Mouse (Mus musculus): ENCODE measurements around the gene Ptprg.

Ptprg gene

DNA sequence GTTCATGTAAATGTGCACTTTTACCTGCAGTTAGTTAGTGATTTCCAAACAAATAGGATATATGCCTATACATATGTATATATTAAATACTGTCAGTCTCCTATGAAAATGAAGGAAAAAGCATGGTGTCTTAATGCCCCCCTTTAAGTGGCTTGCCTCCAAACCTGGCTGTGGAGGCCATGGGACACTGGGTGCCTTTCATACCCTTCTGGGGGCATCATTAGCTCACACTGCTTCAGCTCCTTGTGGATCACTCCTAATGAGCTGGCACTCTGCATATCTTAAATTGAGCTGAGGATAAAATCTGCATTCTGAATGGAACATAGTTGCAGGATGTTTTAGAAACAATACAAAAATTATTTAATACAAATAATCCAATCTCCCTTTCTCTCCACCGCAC, 136.7 kb downstream of the Ptprg start:
- DNase-seq, result no peak

DNA sequence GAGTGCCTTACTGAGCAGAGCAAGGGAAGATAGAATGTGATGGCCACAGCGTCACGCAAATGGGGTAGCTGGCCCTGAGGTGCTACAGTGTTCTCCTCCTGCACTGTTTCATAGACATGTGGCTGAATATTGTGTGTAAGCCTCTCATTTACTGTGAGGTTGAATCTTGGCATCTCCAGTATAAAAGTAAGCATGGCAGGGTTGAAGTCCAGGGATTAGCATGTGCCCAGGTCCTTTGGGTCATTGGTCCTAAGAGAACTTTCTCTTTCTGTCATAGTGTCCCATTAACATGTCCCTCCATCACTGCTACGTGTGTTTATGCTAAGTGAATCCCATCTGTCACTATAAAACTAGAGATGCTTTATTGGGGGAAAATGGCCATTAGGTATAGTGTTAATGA, 138.2 kb downstream of the Ptprg start:
- DNase-seq, result no peak

DNA sequence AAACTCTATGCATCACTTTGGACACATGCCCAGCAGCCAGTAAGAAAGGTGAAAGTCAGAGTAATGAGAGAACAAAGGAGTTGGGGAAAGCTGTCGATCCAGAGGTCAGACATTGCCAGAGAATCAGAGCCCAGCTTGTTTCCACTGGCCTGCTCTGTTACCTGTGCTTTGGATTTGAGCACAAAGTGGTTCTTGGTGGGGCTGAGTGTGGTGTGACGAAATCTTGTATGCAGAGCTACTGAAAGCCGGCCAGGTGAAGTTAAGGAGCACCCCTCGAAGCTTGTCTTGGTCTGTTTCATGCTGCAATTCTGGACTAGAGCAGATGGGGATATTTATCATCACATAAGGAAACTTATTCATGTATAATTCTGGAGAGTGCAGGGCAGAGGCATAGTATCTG, 145.5 kb downstream of the Ptprg start:
- no peak for DNase-seq

GRCm38 (mm10) chr14:11699654-11700053, 146.3 kb downstream of the Ptprg start:
- no peak for DNase-seq

GRCm38 (mm10) chr14:11701516-11702249, 148.4 kb downstream of the Ptprg start:
- DNase-seq, result no peak

GRCm38 (mm10) chr14:11702770-11703477, 149.6 kb downstream of the Ptprg start:
- no peak for DNase-seq

DNA sequence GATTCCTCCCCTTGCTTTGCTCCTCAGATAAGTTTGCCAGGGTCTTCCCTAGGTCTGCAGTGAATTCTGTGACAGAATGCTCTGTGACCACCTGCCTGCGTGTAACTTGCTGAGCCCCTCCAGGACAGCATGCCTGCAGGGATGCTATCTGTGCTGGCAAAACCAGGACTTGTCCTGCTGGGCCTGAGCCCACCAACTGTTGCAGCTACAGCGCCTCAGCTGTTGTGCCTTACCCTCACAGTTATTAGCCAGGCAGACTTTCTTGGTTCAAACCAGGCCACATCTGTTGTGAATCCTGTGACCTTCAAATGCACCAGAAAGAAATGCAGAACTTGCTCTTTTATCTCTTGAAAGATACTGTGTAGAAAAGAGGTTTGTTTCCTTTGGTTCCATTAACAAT, 151.5 kb downstream of the Ptprg start:
- DNase-seq, result no peak

- no peak for DNase-seq
These were observed 156.0 kb downstream of the Ptprg start for GRCm38 (mm10) chr14:11709352-11709751.

DNA sequence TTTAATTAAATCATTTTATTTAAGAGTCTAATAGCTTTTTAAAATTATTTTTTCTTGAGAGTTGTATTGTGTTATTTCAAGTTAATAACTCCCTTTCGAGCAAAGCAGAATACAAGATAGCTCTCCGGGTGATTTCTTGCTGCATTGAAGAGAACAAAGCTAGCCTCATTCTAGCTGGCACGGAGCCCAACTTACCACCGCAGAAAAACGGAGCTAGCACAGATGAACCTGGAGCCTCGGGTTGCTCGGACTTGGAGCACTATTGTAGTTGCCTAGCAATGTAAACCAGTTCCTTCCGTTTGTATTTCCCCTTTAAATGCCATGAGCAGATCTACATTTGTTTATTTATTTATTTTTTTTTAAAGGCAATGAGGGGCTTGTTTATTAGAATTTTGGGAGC, 156.5 kb downstream of the Ptprg start:
- DNase-seq, result no peak

DNA sequence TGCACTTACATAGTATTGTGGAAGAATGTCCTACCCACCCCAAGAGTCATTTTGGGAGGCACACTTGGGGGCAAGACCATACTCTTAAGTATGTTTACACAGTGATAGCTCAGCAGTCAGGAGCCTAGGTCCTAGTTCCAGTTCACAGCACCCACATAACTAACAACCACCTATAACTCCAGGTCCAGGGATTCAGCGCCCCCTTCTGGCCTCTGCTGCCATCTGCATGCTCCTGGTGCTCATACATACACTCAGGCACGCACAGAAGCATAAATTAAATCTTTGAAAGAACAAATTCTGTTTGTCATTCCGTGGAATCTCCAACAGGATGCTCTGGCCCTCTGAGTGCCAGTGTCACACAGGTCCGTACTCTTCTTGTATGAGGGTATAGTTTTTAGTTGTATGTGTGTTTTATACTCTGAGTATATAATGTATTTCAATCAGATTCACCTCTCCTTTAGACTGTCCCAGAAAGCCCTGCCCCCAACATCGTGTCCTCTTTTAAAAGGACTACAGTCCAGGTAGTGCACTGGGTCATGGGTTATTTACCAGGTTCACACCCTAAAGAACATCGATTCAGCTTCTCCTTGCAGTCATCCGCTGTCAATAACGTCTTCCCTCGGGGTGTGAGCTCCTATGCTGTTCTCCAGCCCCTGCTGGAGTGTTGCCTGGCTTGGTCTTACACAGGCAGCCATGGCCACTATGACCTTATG, 157.2 kb downstream of the Ptprg start:
- no peak for DNase-seq

DNA sequence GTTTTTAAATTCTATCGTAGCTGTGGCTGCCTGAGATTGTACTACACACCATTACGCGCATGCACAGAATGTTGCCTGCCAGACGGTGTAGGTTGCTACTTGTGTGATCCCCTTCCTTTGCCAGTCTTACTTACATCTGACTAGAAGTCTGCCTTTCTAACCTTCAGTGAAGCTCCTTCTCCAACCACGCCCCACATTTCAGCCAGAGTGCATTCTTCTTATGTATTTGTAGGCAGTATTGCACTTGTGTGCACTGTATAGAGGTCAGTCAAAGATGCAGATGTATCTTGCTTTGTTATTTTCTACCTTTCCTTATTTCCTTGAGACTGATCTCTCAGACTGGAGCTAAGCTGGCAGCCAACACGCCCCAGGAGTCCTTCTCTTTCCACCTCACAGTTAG, 158.8 kb downstream of the Ptprg start:
- DNase-seq, result no peak

GRCm38 (mm10) chr14:11716230-11716629, 162.9 kb downstream of the Ptprg start:
- DNase-seq, result no peak

GRCm38 (mm10) chr14:11718201-11718600, 164.9 kb downstream of the Ptprg start:
- DNase-seq, result no peak

DNA sequence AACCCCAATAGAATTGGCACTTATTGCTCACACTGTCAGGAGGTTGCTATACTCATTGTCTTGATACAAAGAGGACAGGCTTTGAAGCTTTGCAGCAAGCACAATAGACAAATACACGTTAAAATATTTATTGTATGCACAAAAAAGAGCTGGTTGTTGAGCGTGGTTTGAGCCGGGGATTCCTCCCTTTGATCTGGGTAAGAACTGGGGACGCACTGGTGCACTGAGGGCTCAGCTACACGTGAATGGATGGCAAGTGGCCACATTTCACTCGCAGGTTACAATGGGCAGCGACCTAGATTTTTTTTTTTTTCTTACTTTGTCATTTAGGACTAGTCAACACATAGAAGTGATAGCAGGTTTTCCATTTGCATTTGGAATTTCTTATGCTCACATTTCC, 165.9 kb downstream of the Ptprg start:
- DNase-seq, result no peak

DNA sequence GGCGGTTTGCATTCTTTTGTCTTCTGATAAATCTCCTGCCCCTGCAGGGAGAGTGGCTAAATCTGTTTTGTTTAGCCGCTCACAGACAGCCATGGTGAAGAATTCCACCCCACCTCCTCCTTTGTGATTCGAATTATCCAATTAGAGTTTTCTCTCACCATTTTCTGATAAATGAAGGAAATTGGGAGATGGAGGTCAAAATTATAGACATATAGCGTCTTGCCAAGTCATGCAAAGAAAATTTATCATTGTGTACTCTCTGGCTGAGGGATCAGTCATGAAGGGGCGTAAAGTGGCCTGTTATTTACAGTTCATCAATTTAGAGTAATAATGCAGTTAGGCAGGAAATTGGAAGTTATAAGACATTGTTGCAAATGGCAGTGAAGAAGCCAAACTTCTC, 168.8 kb downstream of the Ptprg start:
- DNase-seq, result no peak

DNA sequence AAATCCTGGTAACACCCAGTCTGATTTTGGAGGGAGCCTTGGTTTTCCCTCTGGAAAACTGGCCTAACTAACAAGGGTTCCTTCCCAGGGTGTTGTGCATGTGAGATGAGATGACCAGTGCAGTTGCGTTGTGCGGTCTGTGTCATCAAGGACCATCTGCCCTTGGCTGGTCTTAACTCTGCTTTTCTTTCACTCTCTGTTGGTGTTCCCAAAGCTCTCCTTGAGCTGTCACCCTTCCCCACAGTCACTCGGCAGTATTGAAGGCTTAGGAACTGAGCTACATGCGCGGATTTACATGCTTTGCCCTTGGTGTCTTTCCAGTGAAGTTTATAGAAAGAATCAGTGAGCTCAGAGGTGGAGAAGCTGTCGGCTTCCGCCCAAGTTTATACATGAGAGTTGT, 170.5 kb downstream of the Ptprg start:
- DNase-seq, result no peak

GRCm38 (mm10) chr14:11731223-11731920, 178.0 kb downstream of the Ptprg start:
- DNase-seq, result no peak

GRCm38 (mm10) chr14:11732376-11732775, 179.0 kb downstream of the Ptprg start:
- DNase-seq, result no peak

- no peak for DNase-seq
These were observed 190.4 kb downstream of the Ptprg start for GRCm38 (mm10) chr14:11743726-11744125.

GRCm38 (mm10) chr14:11752678-11753077, 199.3 kb downstream of the Ptprg start:
- DNase-seq, result no peak

- DNase-seq, result no peak
These were observed 201.3 kb downstream of the Ptprg start for GRCm38 (mm10) chr14:11754656-11755055.

GRCm38 (mm10) chr14:11758185-11758584, 204.9 kb downstream of the Ptprg start:
- DNase-seq, result no peak

GRCm38 (mm10) chr14:11759356-11759755, 206.0 kb downstream of the Ptprg start:
- no peak for DNase-seq
